Mouse (Mus musculus) spleen, adult 2 months (tissue): ENCODE results near the gene Lrmda.

Experiments
- CTCF ChIP-seq: fragments of 200-500 bp; IDR thresholded peaks from 2 replicates; pipeline ENCODE4 v1.5.1; 2011; ENCODE audit warnings: mild to moderate bottlenecking, inconsistent platforms; ENCODE audit not compliant: insufficient read depth, insufficient read length, insufficient replicate concordance; ENCODE audit errors: extremely low read depth
- POLR2A ChIP-seq: fragments of 200-500 bp; IDR thresholded peaks from 2 replicates; pipeline ENCODE4 v1.6.1; 2011; ENCODE audit warnings: low read depth, low read length, inconsistent platforms

GRCm38 (mm10) chr14:22750409-22750808 lies 730.9 kb downstream of the Lrmda start:
- TF ChIP-seq CTCF (no peak), POLR2A (no peak)
